Mouse (Mus musculus): ENCODE results near the gene Dnah7b.

- TF ChIP-seq CTCF (IDR thresholded peaks at IDR 0.05; ENCODE audit: extremely low read depth, insufficient read length, insufficient replicate concordance, low read depth, low read length) (no peak), POLR2A (IDR thresholded peaks at IDR 0.05; ENCODE audit: low read depth, low read length) (no peak)
These were observed at the start of gene Dnah7b for GRCm38 (mm10) chr1:46066015-46066414.

Measured in small intestine, adult 2 months (tissue).